Mouse (Mus musculus) liver, adult (tissue): ENCODE results near the gene Pkib.
A peak's percentile ranks its signal among the peaks of the same experiment; 100 is the strongest.

Experiments
- GATA4 ChIP-seq: IDR thresholded peaks from 2 replicates; pipeline ENCODE4 v1.6.1; 2014; ENCODE audit warnings: mild to moderate bottlenecking, low read length; ENCODE audit not compliant: insufficient replicate concordance

Gene Pkib

DNA sequence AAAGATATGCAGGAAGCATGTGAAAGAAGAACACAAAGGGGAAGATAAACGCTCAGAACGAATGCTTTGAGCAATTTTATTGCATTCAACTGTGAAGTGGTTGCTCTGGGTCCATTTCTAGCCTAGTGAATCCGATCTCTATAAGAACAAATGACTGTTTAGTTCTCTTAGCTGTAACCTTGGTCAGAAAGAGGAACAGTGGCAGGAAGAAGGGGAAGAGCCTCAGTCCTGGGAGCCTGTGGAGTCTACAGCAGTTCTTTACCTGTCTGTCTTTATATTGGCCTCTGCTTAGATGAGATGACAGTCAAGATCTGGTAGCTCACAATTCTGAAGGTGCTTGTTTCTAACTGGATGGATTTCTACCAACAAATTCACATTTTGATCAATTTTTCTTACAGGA, 56.2 kb downstream of the Pkib start:
- no peak for TF ChIP-seq GATA4

DNA sequence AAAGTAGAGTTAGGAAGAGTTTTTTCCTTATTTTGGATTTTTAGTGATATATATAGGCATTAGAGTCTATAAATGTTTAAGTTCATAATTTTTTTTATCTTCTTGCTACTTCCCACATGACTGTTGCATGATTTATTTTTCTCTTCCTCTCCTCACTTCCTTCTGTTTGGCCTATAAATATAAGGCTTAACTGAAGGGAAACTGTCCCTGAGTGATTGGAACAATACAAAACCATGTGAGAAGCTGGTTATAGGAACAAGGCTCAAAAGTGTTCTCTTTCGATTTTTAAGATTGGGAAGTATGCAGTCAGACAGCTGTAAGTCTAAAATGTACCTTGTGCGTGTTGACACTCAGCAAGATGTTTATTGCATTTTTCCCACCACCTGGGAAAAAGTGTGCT, 58.4 kb downstream of the Pkib start:
- TF ChIP-seq GATA4, result no peak

DNA sequence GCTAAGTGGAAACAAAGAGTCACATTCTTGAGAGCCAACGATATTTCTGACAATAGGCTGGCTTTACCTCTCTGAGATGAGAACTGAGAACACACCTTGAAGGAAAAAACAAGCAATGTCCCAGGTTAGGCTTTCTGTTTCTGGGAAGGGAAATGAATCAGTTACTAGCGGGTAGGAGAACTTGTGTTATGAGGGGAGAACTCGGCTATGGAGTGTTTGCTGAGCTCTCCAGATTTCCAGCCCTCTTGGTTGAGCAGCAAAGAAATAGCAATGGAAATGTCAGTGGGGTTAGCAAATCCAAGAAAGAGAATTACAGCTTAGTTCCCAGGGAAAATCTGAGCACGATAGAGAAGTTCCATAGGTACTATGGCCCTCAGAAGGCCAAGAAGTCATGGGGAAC, 70.5 kb downstream of the Pkib start:
- TF ChIP-seq GATA4, result no peak

DNA sequence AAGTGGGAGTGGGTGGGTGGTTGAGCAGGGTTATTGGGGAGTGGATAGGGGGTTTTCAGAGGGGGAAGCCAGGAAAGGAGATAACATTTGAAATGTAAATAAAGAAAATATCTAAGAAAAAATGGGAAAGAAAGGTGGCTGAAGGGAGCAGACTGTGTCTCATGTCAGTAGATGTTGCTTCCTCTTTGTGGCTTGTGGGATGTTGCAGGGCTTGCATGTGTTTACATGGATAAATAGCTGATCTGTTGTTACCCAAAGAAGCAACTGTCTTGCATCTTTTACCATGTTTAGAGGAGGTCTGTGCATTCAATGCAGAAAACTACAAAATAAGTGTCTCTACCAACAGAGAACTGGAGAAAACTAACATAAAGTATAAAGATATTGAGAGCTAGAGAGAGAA, 89.3 kb downstream of the Pkib start:
- no peak for TF ChIP-seq GATA4

DNA sequence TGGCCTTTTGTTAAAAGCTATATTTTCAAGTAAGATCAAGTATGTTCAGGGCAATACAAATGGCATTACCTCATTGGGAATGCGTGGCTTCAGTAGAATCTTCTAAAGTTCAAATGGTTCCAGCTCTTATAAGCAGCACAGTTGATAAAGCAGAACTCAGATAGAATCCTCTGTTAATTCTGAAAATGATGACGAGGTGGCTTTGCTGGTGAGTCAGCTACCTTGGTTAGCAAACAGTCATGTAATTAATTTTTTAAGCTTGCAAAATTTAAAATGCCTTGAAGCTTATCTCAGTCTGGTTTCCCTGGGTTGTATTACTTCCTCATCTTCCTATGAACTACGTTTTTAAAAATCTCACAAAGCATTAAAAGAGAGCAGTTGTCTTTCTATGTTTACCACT, 90.6 kb downstream of the Pkib start:
- no peak for TF ChIP-seq GATA4

DNA sequence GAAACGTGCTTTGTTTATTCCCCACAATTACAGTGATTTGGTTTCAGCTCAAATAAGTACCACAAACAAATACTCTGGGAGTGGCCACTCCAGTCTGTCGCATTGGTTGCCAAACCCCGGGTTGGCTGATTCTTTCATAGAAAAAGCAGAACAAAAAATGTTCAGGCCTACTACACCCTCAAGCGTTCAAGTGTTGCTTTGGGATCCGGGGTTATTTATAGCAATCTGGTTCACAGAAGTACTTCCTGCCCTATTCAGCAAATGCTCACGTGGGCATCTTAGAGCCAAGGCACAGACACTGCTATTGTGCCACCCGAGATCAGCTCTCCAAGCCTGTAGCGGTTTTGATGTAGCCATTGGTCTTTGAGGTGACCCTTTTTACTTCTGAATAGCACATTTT, 95.9 kb downstream of the Pkib start:
- no peak for TF ChIP-seq GATA4

DNA sequence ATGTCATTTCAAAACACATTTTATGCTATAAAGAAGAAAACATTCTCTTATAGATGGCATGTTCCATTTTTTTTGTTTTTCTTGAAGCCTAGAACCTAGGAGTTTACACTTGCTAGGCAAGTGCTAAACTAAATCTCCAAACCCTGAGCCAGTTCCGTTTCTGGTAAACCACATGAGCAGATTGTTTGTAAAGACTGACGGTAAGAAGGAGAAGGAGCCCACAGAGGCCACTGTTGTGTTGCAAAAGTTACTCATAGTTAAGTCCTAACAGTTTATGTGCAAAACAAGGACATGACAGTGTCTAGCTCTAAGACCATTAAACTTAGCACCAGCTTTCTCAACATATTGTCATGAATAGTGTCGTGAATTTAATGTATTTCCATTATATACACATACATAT, 99.9 kb downstream of the Pkib start:
- TF ChIP-seq GATA4, result no peak

DNA sequence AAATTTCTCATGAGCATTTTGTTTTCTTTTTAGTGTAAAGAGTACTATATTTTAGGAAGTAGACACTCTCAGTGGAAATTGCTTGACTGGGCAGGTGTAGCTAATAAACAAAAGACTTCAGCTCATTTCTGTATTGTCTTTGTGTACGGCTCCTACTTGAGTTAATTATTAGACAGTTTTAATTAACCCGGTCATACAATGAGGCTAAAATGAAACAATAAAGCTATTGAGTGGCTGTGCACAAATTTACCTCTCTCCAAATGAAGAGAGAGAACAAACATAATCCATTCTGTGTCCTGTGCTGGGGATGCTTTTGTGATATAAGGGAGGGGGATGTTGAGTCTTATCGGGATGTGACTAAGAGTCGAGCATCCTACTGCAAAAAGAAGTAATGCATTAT, 109.0 kb downstream of the Pkib start:
- no peak for TF ChIP-seq GATA4

DNA sequence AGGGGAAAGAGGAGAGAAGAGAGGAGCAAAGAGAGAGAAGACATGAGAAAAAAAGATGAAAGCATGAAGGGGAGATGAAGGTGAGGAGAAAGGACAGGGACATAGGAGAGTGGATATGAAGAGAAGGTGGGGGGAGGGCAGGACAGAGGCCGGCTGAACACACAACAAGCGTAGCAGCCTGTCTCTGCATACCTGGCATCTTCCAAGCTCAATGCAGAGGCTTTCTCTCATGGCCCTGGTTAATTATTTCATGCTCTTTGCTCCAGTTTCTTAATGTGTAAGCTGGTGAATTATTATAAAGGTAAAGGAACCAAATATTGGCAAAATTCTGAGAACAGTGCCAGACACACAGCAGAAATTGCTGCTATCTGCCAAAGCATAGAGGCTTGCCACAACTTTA, 109.6 kb downstream of the Pkib start:
- TF ChIP-seq GATA4, result no peak

DNA sequence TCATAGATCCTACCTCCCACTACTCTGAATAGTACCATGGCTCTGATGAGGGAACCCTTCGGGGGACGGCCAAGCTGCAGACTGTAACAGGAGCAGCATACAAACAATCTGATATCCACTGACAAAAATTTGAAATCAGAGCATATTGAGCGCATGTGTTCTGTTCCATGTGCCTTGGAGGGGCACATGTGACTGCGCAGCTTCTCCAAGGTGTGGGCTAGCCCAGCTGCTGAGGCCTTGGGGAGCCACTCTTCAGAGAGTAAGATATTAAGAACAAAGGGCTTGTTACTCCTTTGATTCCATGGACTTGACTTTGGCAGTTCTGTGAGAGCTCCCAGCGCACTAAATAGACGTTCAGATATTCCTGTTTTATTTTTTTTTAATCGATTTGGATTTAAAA, 111.3 kb downstream of the Pkib start:
- TF ChIP-seq GATA4, result no peak

DNA sequence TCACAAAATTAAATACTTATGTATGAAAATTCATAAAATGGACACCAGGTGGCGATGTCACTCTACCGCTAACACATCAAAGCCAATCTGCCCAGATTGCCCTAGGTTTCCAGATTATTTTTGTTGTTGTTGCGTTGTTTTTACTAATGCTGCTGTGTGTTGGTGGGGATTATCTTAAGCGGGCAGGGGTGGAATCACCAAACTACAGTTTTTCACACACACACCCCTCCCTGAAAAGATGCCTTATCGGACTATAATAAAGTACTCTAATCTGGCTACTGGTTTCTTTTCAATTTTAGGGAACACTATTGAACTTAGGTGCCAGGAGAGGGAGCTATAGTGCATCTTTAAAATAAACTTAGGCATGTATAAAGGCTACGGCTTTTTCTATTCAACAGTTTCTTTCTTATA, 111.8 kb downstream of the Pkib start:
- TF ChIP-seq GATA4, result peak; percentile 46

DNA sequence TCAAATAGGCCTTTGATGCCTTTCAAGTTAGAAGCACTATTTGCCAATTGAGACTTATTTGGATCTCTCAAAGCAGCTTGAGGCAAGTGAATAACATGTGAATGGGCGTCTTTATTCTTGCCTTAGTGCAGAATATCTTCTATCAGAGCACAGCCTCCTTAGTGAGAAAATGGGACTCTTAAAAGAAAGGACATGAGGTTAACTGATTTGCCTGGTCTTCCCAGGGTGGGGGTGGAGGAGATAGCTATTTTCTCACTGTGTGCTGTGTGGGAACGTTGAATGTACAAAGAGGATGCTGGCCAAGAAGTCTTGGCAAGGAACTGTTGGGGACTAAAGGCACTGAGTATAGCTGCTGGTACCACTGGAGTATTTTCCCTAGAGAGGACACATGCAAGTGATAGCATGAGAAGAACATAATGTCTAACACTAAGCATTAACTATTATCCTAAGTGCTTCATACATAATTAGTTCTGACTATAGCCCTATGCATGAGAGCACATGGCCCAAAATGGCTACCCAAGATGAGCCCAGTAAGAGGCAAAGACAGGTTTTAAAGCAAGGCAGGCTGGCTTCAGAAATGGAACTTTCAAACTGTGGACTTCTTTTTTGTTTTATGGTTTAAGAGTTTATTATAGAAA, 112.5 kb downstream of the Pkib start:
- no peak for TF ChIP-seq GATA4

DNA sequence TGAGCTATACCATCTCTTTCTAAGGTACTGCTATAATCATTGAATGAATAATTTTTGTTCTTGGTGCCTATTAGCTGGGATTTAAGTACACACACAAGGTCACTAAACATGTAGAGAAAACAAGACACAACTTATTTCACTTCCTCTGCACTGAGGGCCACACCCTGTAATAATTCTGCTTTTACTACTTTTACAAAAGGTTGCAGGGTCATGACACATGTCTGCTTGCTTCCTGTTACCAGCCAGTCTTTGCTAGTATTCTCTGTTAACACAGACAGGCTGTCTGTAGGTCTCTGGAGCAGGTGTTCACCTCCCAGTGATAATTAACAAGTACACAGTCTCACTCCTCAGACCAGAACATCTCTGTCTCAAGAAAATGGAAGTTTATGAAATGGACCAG, 113.7 kb downstream of the Pkib start:
- TF ChIP-seq GATA4, result no peak

DNA sequence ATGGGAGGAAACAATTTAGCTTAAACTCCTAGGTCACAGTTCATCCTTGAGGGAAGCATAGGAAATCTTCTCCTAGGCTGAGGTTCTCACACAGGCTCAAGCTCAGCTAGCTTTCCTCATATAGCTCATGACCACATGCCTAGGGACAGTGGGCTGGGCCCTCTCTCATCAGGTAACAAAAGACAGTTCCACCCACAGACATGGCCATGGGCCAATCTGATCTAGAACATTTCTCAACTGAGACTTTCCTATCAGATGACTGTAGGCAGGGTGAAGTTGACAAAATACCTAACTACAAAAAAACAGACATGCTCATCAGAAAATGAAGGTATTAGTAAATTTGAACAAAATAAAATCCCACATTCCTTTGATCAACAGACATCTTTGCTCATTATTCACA, 115.3 kb downstream of the Pkib start:
- no peak for TF ChIP-seq GATA4

DNA sequence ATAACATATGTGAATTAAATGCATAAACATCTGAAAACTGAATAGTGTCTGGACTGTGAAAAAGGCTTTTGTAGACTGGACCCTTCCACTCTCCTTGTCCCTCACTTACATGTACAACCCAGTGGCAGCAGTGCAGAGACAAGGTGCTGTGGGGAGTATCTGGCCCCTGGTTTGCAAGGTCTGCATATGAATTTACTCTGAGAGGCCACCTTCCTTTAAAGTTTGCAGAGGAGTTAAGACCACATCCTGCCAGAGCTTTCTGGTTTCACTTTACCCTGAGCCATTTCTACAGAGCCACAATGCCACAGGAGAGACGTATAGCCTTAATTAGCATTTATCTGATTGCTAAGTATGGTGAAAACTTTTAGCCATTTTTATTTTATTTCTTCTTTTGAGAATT, 121.6 kb downstream of the Pkib start:
- no peak for TF ChIP-seq GATA4

DNA sequence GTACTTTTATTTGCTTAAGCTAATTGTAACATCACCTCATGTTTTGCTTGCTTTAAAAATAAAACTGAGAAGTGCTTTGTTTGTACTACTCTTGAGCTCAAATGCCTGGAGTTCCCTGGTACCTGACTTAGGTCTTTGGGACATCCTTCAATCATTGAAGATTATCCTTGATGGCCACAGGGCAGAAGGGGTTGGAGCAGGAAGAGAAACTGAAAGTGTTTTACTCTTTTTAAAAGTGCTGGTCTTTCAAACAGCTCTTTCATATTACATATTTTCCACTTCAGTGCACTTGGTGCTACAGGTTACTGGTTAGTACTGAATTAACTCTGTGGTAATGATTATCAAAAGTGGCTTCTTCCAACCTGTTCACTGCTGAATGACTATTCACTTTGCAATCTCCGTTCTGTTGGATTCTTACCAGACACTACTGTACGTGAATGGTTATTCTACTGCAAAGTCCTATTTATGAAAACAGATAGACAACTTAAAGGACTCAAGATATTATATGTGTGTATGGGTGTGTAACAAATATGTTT, 123.5 kb downstream of the Pkib start:
- TF ChIP-seq GATA4, result no peak

DNA sequence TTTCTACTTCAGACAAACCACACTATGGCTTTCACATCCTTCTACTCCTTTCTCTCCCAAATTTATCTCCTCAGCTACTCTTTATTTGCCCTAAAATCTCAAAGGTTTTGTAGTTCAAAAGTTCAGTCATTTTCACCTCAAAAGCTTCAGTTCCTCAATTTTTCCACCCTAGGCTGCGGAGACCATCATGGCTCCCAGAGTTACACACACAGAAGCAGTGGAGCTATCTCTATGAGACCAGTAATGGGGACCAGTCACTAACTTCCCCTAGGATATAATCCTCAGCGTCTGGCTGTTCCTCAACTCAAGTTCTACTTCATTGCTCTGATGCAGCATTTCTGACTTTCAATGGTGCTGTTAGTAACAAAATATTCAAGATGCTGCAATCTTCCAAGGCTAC, 127.2 kb downstream of the Pkib start:
- TF ChIP-seq GATA4, result no peak

DNA sequence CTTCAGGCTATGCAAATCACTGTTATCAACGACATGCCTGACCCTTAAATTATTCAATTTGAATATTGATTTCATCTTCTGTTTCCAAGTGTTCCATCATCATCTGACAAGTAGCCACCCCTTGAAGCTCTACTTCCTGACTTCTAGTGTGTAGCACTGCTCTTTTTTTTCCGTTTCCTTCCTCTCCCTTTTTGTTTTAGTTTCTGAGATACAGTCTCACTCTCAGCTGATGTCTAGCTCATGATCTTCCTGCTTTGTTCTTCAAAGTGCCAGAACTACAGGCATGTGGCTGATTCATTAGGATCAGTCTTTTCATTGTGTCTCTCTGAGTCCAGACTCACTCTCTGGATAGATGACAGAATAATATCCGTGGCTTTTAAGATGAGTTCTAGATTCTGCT, 128.9 kb downstream of the Pkib start:
- TF ChIP-seq GATA4, result no peak

DNA sequence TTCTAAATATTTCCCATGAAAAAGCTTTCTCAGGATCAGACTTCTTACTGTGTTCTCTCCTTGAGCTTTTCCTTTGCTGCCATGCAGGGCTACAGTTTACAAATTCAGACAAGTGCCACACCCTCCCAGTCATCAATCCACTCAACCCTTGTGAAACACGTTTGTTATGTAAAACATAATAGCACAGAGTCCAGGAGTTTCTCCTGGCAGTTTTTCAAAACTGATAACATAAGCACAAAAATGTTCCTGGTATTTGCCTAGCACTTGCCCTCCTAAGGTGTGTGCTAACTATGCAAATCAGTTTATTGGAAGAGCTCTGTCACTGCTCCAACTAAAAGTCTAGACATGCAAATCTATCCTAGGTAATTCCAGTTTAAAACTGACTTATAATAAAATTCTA, 131.3 kb downstream of the Pkib start:
- TF ChIP-seq GATA4, result no peak
